Mouse (Mus musculus) erythroid progenitor cell, adult 5-6 weeks (primary cell): Measurements from ENCODE around the gene Elp1. TPM values are rescaled to one million over a fixed set of nuclear protein-coding genes. Genes with fewer than 3 reads are reported as not detected.

Experiments
- ATAC-seq: replicated peaks from 2 replicates; pipeline ENCODE4 v1.8.0; 2016; ENCODE audit warnings: moderate number of reproducible peaks, mild to moderate bottlenecking, moderate TSS enrichment, inconsistent platforms; ENCODE audit not compliant: poor library complexity, low FRiP score, severe bottlenecking
- total RNA-seq, 2 experiments: library from RNA; stranded (forward) in 1 of 2; stranded (reverse) in 1 of 2; fragments of 150-400 nt in 1 of 2; fragments of 186-747, 209-891 nt in 1 of 2; gene quantifications; 2 replicates each; pipeline versions ENCODE4 v1.2.3 to v1.2.4; 2015 to 2017; ENCODE audit warnings: low replicate concordance in 2 of 2

Elp1 gene
- total RNA-seq, 2 experiments from 2014 or later = 11.3 to 26.0 TPM

DNA sequence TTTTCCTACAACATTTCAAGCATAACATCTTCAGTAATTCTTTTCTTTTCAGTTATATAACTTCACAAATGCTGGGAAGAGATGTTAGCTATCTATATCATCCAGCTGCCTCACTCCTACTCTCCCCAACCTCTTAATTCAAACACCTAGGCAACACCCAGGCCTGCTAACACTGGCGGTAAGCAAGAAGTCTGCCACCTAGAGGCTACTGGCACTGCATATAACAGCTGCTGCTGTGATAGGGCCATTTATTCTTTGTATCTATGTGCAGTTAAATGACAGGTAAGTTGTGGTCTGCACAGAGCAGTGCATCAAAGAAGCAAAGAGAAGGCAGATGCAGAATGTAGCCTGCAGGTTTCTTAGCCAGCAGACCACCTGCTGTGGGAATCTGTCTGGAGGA is 10.8 kb downstream of the Elp1 start:
- no peak for ATAC-seq

DNA sequence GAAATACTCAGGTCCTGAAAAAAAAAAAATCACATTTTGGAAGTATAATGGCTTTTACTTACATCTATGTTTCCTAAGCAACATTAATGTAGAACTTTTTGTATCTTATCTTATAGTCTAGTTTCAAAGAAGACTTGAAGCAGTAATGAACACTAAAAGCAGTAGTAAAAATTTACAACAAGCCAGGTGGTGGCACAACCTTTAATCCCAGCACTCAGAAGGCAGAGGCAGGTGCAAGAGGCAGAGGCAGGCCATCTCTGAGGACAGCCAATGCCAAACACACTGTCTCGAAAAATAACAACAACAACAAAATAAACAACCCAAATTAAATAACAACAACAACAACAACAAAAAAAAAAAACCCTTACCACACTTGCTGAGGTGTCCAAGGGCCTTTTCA is 31.1 kb downstream of the Elp1 start:
- no peak for ATAC-seq

GRCm38 (mm10) chr4:56768913-56769312 is 33.2 kb downstream of the Elp1 start:
- ATAC-seq = no peak

GRCm38 (mm10) chr4:56767861-56768284 is 34.3 kb downstream of the Elp1 start:
- ATAC-seq = no peak

GRCm38 (mm10) chr4:56757693-56758092 is 44.4 kb downstream of the Elp1 start:
- no peak for ATAC-seq

DNA sequence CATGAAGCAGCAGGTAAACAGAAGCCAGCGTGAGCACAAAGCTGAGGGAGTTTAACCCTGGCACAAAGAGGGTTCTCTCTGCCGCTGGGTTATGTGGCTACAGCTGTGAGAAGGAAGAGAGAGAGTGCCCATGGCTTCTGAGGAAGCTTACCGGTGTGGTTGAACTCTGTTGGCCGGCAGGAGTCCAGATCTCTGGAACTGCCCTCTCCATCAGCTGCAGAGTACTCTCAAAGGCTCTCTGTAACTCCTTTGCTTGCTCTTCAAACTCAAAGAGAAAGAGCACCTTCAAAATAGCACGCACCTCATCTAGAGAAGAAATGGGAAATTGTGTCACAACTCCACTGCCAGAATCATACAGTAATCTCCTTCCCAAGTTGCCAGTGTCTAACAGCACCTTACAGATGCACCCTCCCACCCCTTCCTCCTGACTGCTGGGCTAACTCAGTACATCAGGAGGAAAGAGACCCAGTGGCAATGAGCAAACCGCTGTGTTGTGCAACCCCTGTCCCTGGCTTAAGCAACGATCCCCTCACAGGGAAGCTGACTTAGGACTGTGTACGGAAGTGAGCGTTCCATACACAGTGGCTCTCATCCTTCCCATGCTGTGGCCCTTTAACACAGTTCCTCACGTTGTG is 45.0 kb downstream of the Elp1 start:
- no peak for ATAC-seq

DNA sequence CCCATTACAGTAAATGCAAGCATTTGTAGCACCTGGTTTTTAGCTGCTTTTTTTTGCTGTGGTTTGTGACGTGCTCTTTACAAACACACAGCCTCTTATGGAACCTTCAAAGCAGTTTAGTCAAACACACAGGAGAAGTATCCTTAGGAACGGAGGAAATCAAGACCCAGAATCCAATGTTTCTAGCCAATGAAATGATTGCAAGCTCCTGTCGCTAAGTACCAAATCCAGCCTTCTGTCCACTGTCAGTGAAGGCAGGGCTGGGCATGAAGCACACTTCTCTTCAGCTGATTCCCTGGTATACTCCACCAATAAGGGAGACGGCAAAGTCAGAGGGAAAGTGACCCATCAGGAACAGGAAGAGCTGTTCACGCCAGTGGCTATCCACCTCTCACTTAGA is 46.1 kb downstream of the Elp1 start:
- no peak for ATAC-seq

DNA sequence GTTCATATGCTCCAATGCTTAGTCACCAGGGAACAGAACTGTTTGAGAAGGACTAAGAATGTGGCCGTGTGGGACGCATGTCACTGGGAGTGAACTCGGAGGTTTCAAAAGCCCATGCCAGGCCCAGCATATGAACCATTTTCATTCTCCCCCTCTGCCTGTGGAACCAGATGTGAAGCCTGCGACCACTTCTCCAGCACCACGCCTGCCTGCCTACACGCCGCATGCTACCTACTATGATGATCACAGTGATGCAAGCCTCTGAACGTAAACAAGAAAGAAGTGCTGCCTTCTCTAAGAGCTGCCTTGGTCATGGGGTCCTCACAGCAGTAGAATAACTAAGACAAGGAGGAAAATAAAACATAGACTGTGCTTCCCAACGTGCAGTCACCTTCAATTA is 54.7 kb downstream of the Elp1 start:
- ATAC-seq = no peak

- ATAC-seq = no peak
Observed at GRCm38 (mm10) chr4:56746345-56746744, 55.8 kb downstream of the Elp1 start.

DNA sequence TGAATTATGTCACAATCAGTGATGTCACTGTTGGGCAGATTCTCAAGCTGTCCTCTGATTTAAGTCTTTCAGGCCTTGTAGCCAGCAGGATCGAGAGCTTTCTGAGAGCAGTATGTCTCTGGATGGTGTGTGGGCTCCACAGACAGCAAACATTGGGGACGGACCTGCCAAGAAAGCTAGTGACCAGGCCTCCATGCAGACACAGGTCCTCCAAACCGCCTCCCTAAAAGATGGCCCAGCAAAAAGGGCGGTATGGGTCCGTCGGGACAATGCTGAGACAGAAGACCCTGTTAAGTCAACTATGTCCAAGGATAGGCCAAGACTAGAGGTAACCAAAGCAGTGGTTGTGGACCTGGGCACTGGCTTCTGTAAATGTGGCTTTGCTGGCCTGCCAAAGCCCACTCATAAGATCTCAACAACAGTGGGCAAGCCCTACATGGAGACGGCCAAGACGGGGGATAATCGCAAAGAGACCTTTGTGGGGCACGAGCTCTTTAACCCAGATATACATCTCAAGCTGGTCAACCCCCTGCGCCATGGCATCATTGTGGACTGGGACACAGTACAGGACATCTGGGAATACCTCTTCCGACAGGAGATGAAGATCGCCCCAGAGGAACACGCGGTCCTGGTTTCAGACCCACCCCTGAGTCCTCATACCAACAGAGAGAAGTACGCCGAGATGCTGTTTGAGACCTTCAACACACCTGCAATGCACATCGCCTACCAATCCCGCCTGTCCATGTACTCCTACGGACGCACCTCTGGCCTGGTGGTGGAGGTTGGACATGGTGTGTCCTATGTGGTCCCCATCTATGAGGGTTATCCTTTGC is 58.6 kb downstream of the Elp1 start, which contains the start of gene Actl7a:
TSS of gene Actl7a (plus strand) at position 51 of the 833 bp plus-strand sequence.
- ATAC-seq = no peak

GRCm38 (mm10) chr4:56742698-56743097 is 59.4 kb downstream of the Elp1 start:
- no peak for ATAC-seq

DNA sequence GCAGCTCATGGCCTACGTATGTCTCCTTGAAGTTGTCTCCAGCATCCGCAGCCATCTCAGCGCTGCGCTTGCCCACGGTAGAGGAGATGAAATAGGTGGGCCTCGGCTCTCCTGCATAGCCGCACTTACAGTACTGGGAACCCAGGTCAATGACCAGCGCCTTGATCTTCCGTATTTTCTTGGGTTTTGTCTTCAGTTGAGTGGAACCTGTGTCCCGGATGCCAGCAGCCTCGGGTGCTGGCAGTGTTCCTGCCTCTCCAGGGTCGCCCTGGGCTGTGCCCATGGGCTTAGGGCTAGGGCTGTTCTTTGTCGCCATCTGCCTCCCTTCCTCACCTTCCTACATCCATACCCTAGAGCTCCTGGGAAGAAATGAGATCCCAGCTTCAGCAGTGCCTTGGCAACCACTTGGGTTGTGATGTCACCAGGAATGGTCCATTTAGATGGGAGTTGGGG is 61.1 kb downstream of the Elp1 start, which contains the start of gene Actl7b:
TSS of gene Actl7b (minus strand) at position 403 of the 453 bp plus-strand sequence.
- no peak for ATAC-seq

GRCm38 (mm10) chr4:56740611-56741010 is 61.5 kb downstream of the Elp1 start:
- ATAC-seq = no peak

- ATAC-seq = no peak
Observed at GRCm38 (mm10) chr4:56740020-56740485, 62.1 kb downstream of the Elp1 start, which contains the start of gene Gm26657. Gm26657 (plus strand) TSS chr4:56740070.

DNA sequence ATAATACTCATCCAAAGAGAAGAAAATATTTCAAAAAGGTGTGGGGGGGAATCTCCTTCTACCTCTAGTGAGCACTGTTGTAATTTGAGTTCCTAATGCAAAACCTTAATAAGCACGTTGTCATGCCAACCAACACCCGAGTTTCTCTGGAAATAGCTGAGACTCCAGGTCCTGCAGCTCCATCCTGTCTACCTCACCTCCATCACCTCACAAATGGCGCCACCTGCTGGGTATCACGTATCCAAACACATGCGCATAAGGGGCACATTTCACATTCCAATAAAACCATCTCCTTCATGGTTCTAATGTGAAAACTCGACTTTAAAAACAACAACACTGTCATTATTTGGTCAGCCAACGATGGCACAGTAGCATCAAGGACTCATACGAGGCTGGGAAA is 76.3 kb downstream of the Elp1 start:
- no peak for ATAC-seq

GRCm38 (mm10) chr4:56723237-56723636 is 78.9 kb downstream of the Elp1 start:
- no peak for ATAC-seq

- ATAC-seq = no peak
Observed at GRCm38 (mm10) chr4:56722346-56722745, 79.8 kb downstream of the Elp1 start.

GRCm38 (mm10) chr4:56721469-56721868 is 80.7 kb downstream of the Elp1 start:
- no peak for ATAC-seq

GRCm38 (mm10) chr4:56720403-56720802 is 81.7 kb downstream of the Elp1 start:
- ATAC-seq = no peak

GRCm38 (mm10) chr4:56719456-56719855 is 82.7 kb downstream of the Elp1 start:
- ATAC-seq = no peak
